Mouse (Mus musculus) hindbrain, embryonic 11.5 days (tissue): ENCODE measurements at regions not wholly inside any gene's neighbourhood (a gene's known extent, or its start where the extent isn't known, plus 50 kb on each side); places are given as distances from the start of the nearest gene placed in this dataset.

Experiments used
- ATAC-seq: fragments of 200-750 bp; cut with Nextera tagmentation; 2 replicates; pipeline ENCODE4 v1.8.0; 2017; ENCODE audit warnings: mild to moderate bottlenecking, moderate TSS enrichment, moderate library complexity; ENCODE audit not compliant: low FRiP score
- DNase-seq: peaks from one replicate; pipeline ENCODE4 v3.0.0-alpha.2; 2015; ENCODE audit warnings: low spot score
- H3K27ac ChIP-seq: fragments of 300-500 bp; sonication (generic); 2 replicates; pipeline ENCODE4 v1.5.1; 2014; ENCODE audit warnings: mild to moderate bottlenecking, low read depth, low read length
- H3K27me3 ChIP-seq: fragments of 300-500 bp; sonication (generic); 2 replicates; pipeline ENCODE4 v1.6.1; 2014; ENCODE audit warnings: mild to moderate bottlenecking, low read length, moderate library complexity, mixed read lengths; ENCODE audit not compliant: control insufficient read depth, insufficient read depth
- H3K36me3 ChIP-seq: fragments of 300-500 bp; sonication (generic); 2 replicates; pipeline ENCODE4 v1.6.1; 2014; ENCODE audit warnings: mild to moderate bottlenecking, low read length, moderate library complexity, mixed read lengths; ENCODE audit not compliant: control insufficient read depth, insufficient read depth
- H3K4me1 ChIP-seq: fragments of 300-500 bp; sonication (generic); replicated peaks from 2 replicates; pipeline ENCODE4 v1.6.1; 2014; ENCODE audit warnings: low read length, mixed read lengths; ENCODE audit not compliant: control insufficient read depth, insufficient read depth
- H3K4me2 ChIP-seq: fragments of 300-500 bp; sonication (generic); replicated peaks from 2 replicates; pipeline ENCODE4 v1.6.1; 2014; ENCODE audit warnings: mild to moderate bottlenecking, low read depth, low read length
- H3K4me3 ChIP-seq: fragments of 300-500 bp; sonication (generic); 2 replicates; pipeline ENCODE4 v1.5.1; 2014; ENCODE audit warnings: low read depth, low read length
- H3K9ac ChIP-seq: fragments of 300-500 bp; sonication (generic); 2 replicates; pipeline ENCODE4 v1.6.1; 2014; ENCODE audit warnings: low read depth, low read length
- H3K9me3 ChIP-seq: fragments of 300-500 bp; sonication (generic); 2 replicates; pipeline ENCODE4 v1.6.1; 2016; ENCODE audit warnings: low read length; ENCODE audit not compliant: control insufficient read depth
- WGBS: fragments of 180-500 bp; shearing (Covaris S2); extraction: QIAGEN DNeasy Blood & Tissue Kit; methylation state at CpG from one replicate; pipeline ENCODE4 v1.1.7; 2014; 5-methylcytosine and 5-hydroxymethylcytosine counted together

DNA sequence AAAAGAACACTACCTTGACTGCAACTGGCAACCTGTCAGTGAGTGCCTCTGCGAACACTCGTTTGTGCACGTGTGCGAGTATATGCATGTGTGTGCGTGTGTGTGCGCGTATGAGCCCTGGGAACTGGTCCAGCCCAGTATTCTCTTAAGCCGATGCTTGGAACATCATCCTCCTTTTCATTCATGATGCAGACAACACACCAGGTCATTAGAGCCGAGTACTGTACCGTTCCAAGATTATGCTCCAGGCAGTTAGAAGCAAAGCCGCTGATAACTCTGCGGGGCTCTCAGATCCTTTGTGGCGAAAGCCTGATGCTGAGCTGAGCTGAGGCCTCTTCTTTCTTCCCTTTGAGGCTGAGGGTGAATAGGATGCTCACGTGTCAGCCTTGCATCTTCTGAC lies 61.8 kb upstream of the Gm21915 start:
- 90% methylated on average over 14 of the region's 14 CpGs for WGBS
- DNase-seq: no peak
- Histone ChIP-seq H3K27ac (no peak overlapping the region), H3K4me3 (no peak overlapping the region), H3K36me3 (no peaks in the 10 kb centered on the region), H3K4me1 (no peaks in the 10 kb centered on the region), H3K9ac (no peak overlapping the region), H3K9me3 (no peaks in the 10 kb centered on the region), H3K27me3 (no peaks in the 10 kb centered on the region), H3K4me2 (no peak overlapping the region)
- ATAC-seq: no peak

- Histone ChIP-seq H3K36me3 (no peaks in the 10 kb centered on the region), H3K27me3 (no peaks in the 10 kb centered on the region), H3K4me3 (no peak overlapping the region), H3K27ac (no peak overlapping the region), H3K9me3 (no peaks in the 10 kb centered on the region), H3K9ac (no peak overlapping the region), H3K4me1 (no peaks in the 10 kb centered on the region), H3K4me2 (no peak overlapping the region)
- WGBS: 93% methylated on average over 18 of the region's 18 CpGs
- DNase-seq (no peak), ATAC-seq (no peak)
These were observed 62.5 kb upstream of the Gm21915 start for GRCm38 (mm10) chr9:40607941-40608340.

- Histone ChIP-seq H3K27me3 (no peaks in the 10 kb centered on the region), H3K4me3 (no peak overlapping the region), H3K27ac (no peak overlapping the region), H3K9ac (no peak overlapping the region), H3K4me1 (no peaks in the 10 kb centered on the region), H3K9me3 (no peaks in the 10 kb centered on the region), H3K36me3 (no peaks in the 10 kb centered on the region), H3K4me2 (no peak overlapping the region)
- ATAC-seq (no peak), DNase-seq (no peak)
- WGBS: 86% methylated on average over 1 of the region's 1 CpGs
These were observed 66.9 kb upstream of the Gm21915 start for GRCm38 (mm10) chr9:40603521-40603920.

GRCm38 (mm10) chr9:40598431-40598831 lies 67.2 kb upstream of the Gramd1b start:
- Histone ChIP-seq H3K9ac (no peak overlapping the region), H3K9me3 (no peaks in the 10 kb centered on the region), H3K4me2 (no peak overlapping the region), H3K4me1 (no peaks in the 10 kb centered on the region), H3K27ac (no peak overlapping the region), H3K27me3 (no peaks in the 10 kb centered on the region), H3K4me3 (no peak overlapping the region), H3K36me3 (no peaks in the 10 kb centered on the region)
- ATAC-seq (no peak), DNase-seq (no peak)
- WGBS: 79% methylated on average over 7 of the region's 7 CpGs

GRCm38 (mm10) chr9:40587421-40587820 lies 56.2 kb upstream of the Gramd1b start:
- no peak overlapping the region for H3K4me3 ChIP-seq
- no peak overlapping the region for H3K4me2 ChIP-seq
- H3K36me3 ChIP-seq: no peaks in the 10 kb centered on the region
- no peaks in the 10 kb centered on the region for H3K27me3 ChIP-seq
- no peaks in the 10 kb centered on the region for H3K9me3 ChIP-seq
- H3K27ac ChIP-seq: no peak overlapping the region
- H3K9ac ChIP-seq: no peak overlapping the region
- no peak for ATAC-seq
- H3K4me1 ChIP-seq: no peaks in the 10 kb centered on the region
- DNase-seq: no peak
- WGBS: 78% methylated on average over 2 of the region's 2 CpGs

- Histone ChIP-seq H3K36me3 (no peaks in the 10 kb centered on the region), H3K4me3 (no peak overlapping the region), H3K27me3 (no peaks in the 10 kb centered on the region), H3K4me2 (no peak overlapping the region), H3K9ac (no peak overlapping the region), H3K4me1 (no peaks in the 10 kb centered on the region), H3K9me3 (no peaks in the 10 kb centered on the region), H3K27ac (no peak overlapping the region)
- DNase-seq (no peak), ATAC-seq (no peak)
- 89% methylated on average over 7 of the region's 7 CpGs for WGBS
These were observed 55.4 kb upstream of the Gramd1b start for GRCm38 (mm10) chr9:40586581-40586980.

GRCm38 (mm10) chr9:40583554-40583953 lies 52.4 kb upstream of the Gramd1b start:
- no peak overlapping the region for H3K4me3 ChIP-seq
- no peaks in the 10 kb centered on the region for H3K9me3 ChIP-seq
- H3K9ac ChIP-seq: no peak overlapping the region
- H3K4me2 ChIP-seq: no peak overlapping the region
- DNase-seq: peak; percentile 81
- no peak for ATAC-seq
- H3K36me3 ChIP-seq: no peaks in the 10 kb centered on the region
- WGBS: 52% methylated on average over 11 of the region's 11 CpGs
- H3K4me1 ChIP-seq: no peaks in the 10 kb centered on the region
- H3K27ac ChIP-seq: no peak overlapping the region
- no peaks in the 10 kb centered on the region for H3K27me3 ChIP-seq

DNA sequence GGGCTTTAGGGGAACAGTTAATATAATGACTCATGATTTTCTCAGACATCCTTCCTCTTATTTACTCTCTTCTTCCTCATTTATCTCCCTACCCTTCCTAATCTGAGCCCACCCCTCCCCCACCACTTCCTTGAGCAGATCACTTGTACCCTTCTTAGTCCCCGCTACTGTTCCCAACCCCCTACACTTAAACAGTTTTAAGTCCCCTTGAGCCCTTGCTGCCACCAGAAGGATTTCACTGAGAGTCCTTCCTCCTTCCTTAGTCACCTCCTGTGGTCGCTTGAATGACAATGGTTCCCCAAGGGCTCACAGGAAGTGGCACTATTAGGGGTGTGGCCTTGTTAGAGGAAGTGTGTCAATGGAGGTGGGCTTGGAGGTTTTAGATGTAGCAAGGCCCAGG lies 50.7 kb upstream of the Gramd1b start:
- Histone ChIP-seq H3K4me3 (no peak overlapping the region), H3K4me1 (no peaks in the 10 kb centered on the region), H3K4me2 (no peak overlapping the region), H3K27ac (no peak overlapping the region), H3K36me3 (no peaks in the 10 kb centered on the region), H3K27me3 (no peaks in the 10 kb centered on the region), H3K9ac (no peak overlapping the region), H3K9me3 (no peaks in the 10 kb centered on the region)
- no peak for ATAC-seq
- 83% methylated on average over 2 of the region's 2 CpGs for WGBS
- DNase-seq: no peak
